Mouse (Mus musculus) limb, embryonic 10.5 days (tissue): Measurements from ENCODE around the gene Prss47. TPM values are rescaled to one million over a fixed set of nuclear protein-coding genes. Genes with fewer than 3 reads are reported as not detected.

Source experiments
- polyA plus RNA-seq: library from polyadenylated mRNA; unstranded; fragments of >200 nt; fragmentation: Nextera tagmentation; extraction: Ambion mirVana; gene quantifications from 2 replicates; pipeline ENCODE4 v1.2.1, GENCODE M21; 2016

Prss47 gene
- polyA plus RNA-seq, 1 experiment from 2014 or later, result not detected

Other genes starting within 250 kb of the Prss47 start
- gene Cntnap3, start 148.8 kb downstream of the Prss47 start, polyA plus RNA-seq, result 0.06 TPM in 1 of 2 replicates, not detected in the other
- gene Spata31, start 135.4 kb downstream of the Prss47 start, polyA plus RNA-seq, result not detected in 2 replicates
- gene Spata31d1c, start 19.7 kb downstream of the Prss47 start, polyA plus RNA-seq, result not detected in 2 replicates
- 39.5 and 50.6 TPM in 2 replicates for gene Mfsd14b, start 60.2 kb upstream of the Prss47 start, polyA plus RNA-seq
- gene Olfr465-ps1, start 85.3 kb upstream of the Prss47 start, polyA plus RNA-seq, result not detected in 2 replicates
- not detected in 2 replicates for gene Olfr466, start 97.5 kb upstream of the Prss47 start, polyA plus RNA-seq
- gene Nlrp4f, start 153.2 kb upstream of the Prss47 start, polyA plus RNA-seq, result 0.10 TPM in 1 of 2 replicates, not detected in the other
- gene Gm10775, start 206.8 kb upstream of the Prss47 start, polyA plus RNA-seq, result not detected in 2 replicates
- 12.7 and 16.6 TPM in 2 replicates for gene Zfp369, start 226.1 kb upstream of the Prss47 start, polyA plus RNA-seq